Mouse (Mus musculus) heart, embryonic 15.5 days (tissue): ENCODE results near the gene Cys1. TPM values are rescaled to one million over a fixed set of nuclear protein-coding genes. Genes with fewer than 3 reads are reported as not detected.

Source experiments
- ATAC-seq: fragments of 200-750 bp; cut with Nextera tagmentation; replicated peaks from 2 replicates; pipeline ENCODE4 v1.8.0; 2017; ENCODE audit warnings: low read depth, moderate TSS enrichment; ENCODE audit not compliant: insufficient number of reproducible peaks, insufficient read depth, low FRiP score
- H3K27ac ChIP-seq: fragments of 300-500 bp; sonication (generic); 2 replicates; pipeline ENCODE4 v1.5.1; 2015; ENCODE audit warnings: mild to moderate bottlenecking, inconsistent platforms
- H3K27me3 ChIP-seq: fragments of 300-500 bp; sonication (generic); 2 replicates; pipeline ENCODE4 v1.6.1; 2015; ENCODE audit warnings: inconsistent platforms
- H3K36me3 ChIP-seq: fragments of 300-500 bp; sonication (generic); 2 replicates; pipeline ENCODE4 v1.6.1; 2015; ENCODE audit warnings: mild to moderate bottlenecking, inconsistent platforms
- H3K4me1 ChIP-seq: fragments of 300-500 bp; sonication (generic); replicated peaks from 2 replicates; pipeline ENCODE4 v1.6.1; 2015; ENCODE audit warnings: inconsistent platforms
- H3K4me2 ChIP-seq: fragments of 300-500 bp; sonication (generic); 2 replicates; pipeline ENCODE4 v1.6.1; 2015; ENCODE audit warnings: inconsistent platforms, mild to moderate bottlenecking, moderate library complexity
- H3K4me3 ChIP-seq: fragments of 300-500 bp; sonication (generic); 2 replicates; pipeline ENCODE4 v1.5.1; 2015; ENCODE audit warnings: mild to moderate bottlenecking, inconsistent platforms
- H3K9ac ChIP-seq: fragments of 300-500 bp; sonication (generic); 2 replicates; pipeline ENCODE4 v1.6.1; 2015; ENCODE audit warnings: mild to moderate bottlenecking, inconsistent platforms
- H3K9me3 ChIP-seq: fragments of 300-500 bp; sonication (generic); replicated peaks from 2 replicates; pipeline ENCODE4 v1.6.1; 2016; ENCODE audit warnings: inconsistent platforms
- WGBS: fragments of 180-500 bp; shearing (Covaris S2); methylation state at CpG from one replicate; pipeline ENCODE4 v1.1.7; 2015; ENCODE audit warnings: mixed read lengths; 5-methylcytosine and 5-hydroxymethylcytosine counted together
- polyA plus RNA-seq: library from polyadenylated mRNA; unstranded; fragments of >200 nt; fragmentation: Nextera tagmentation; extraction: Ambion mirVana; gene quantifications from 2 replicates; pipeline ENCODE4 v1.2.1, GENCODE M21; 2015

The Cys1 gene
- polyA plus RNA-seq, 1 experiment from 2014 or later, result 1.4 TPM

GRCm38 (mm10) chr12:24659923-24660322 is 21.7 kb downstream of the Cys1 start:
- Histone ChIP-seq H3K4me3 (no peak overlapping the region), H3K9me3 (no peaks in the 10 kb centered on the region), H3K27ac (no peak overlapping the region), H3K36me3 (peaks cover 61% of the 10 kb centered on the region), H3K9ac (no peak overlapping the region), H3K27me3 (no peaks in the 10 kb centered on the region), H3K4me2 (no peak overlapping the region), H3K4me1 (peaks cover 43% of the 10 kb centered on the region)
- ATAC-seq, result no peak
- 87% methylated on average over 9 of the region's 9 CpGs for WGBS

GRCm38 (mm10) chr12:24658998-24659397 is 22.6 kb downstream of the Cys1 start:
- Histone ChIP-seq H3K27ac (no peak overlapping the region), H3K4me2 (no peak overlapping the region), H3K36me3 (peaks cover 69% of the 10 kb centered on the region), H3K9ac (no peak overlapping the region), H3K27me3 (no peaks in the 10 kb centered on the region), H3K9me3 (no peaks in the 10 kb centered on the region), H3K4me1 (peaks cover 52% of the 10 kb centered on the region), H3K4me3 (no peak overlapping the region)
- 78% methylated on average over 4 of the region's 4 CpGs for WGBS
- no peak for ATAC-seq

GRCm38 (mm10) chr12:24656436-24656835 is 25.2 kb downstream of the Cys1 start:
- Histone ChIP-seq H3K9ac (0 out of 2 replicates have a peak overlapping the region, but pooled peaks have one; percentile 4), H3K36me3 (peaks cover 68% of the 10 kb centered on the region), H3K9me3 (no peaks in the 10 kb centered on the region), H3K27me3 (no peaks in the 10 kb centered on the region), H3K4me1 (peaks cover 71% of the 10 kb centered on the region), H3K27ac (no peak overlapping the region), H3K4me3 (no peak overlapping the region), H3K4me2 (no peak overlapping the region)
- 74% methylated on average over 3 of the region's 3 CpGs for WGBS
- no peak for ATAC-seq

- Histone ChIP-seq H3K27ac (no peak overlapping the region), H3K4me3 (no peak overlapping the region), H3K4me2 (no peak overlapping the region), H3K36me3 (peaks cover 50% of the 10 kb centered on the region), H3K9me3 (no peaks in the 10 kb centered on the region), H3K27me3 (no peaks in the 10 kb centered on the region), H3K9ac (no peak overlapping the region), H3K4me1 (peaks cover 75% of the 10 kb centered on the region)
- 79% methylated on average over 16 of the region's 16 CpGs for WGBS
- ATAC-seq, result no peak
Observed at GRCm38 (mm10) chr12:24654065-24654862, 27.3 kb downstream of the Cys1 start.

GRCm38 (mm10) chr12:24651642-24652342 is 29.8 kb downstream of the Cys1 start:
- Histone ChIP-seq H3K4me3 (peak overlapping the region; percentile 100), H3K27ac (peak overlapping the region; percentile 99), H3K4me1 (peaks cover 54% of the 10 kb centered on the region), H3K9ac (peak overlapping the region; percentile 100), H3K9me3 (no peaks in the 10 kb centered on the region), H3K4me2 (peak overlapping the region; percentile 64), H3K27me3 (no peaks in the 10 kb centered on the region), H3K36me3 (peaks cover 28% of the 10 kb centered on the region)
- 1% methylated on average over 34 of the region's 36 CpGs for WGBS
- ATAC-seq, result peak; percentile 87

GRCm38 (mm10) chr12:24651063-24651557 is 30.5 kb downstream of the Cys1 start, which contains the start of gene Klf11:
Gene Klf11 (plus strand): TSS chr12:24651274.
- ATAC-seq, result peak; percentile 96

GRCm38 (mm10) chr12:24650415-24651062 is 31.1 kb downstream of the Cys1 start:
- Histone ChIP-seq H3K4me1 (peaks cover 43% of the 10 kb centered on the region), H3K9me3 (no peaks in the 10 kb centered on the region), H3K4me3 (peak overlapping the region; percentile 100), H3K4me2 (peak overlapping the region; percentile 66), H3K27me3 (no peaks in the 10 kb centered on the region), H3K9ac (peak overlapping the region; percentile 64), H3K36me3 (peaks cover 15% of the 10 kb centered on the region), H3K27ac (peak overlapping the region; percentile 91)
- WGBS, result 4% methylated on average over 22 of the region's 22 CpGs
- ATAC-seq, result no peak

More at GRCm38 (mm10) chr12:24651063-24651557, 30.5 kb downstream of the Cys1 start, which contains the start of gene Klf11:
- peak within 1 kb of the TSS; percentile 99 for H3K27ac ChIP-seq
- H3K4me3 ChIP-seq, result peak within 1 kb of the TSS; percentile 100
- WGBS, result under 1% methylated on average over 68 of the region's 68 CpGs
- H3K36me3 ChIP-seq, result peaks cover 21% of the 10 kb centered on the region
- peak within 1 kb of the TSS; percentile 66 for H3K4me2 ChIP-seq
- no peaks in the 10 kb centered on the region for H3K27me3 ChIP-seq
- H3K4me1 ChIP-seq, result peaks cover 49% of the 10 kb centered on the region
- H3K9ac ChIP-seq, result peak within 1 kb of the TSS; percentile 100
- H3K9me3 ChIP-seq, result no peaks in the 10 kb centered on the region

GRCm38 (mm10) chr12:24648094-24648493 is 33.5 kb downstream of the Cys1 start:
- WGBS, result 74% methylated on average over 1 of the region's 1 CpGs
- Histone ChIP-seq H3K4me1 (peaks cover 31% of the 10 kb centered on the region), H3K4me2 (no peak overlapping the region), H3K9ac (no peak overlapping the region), H3K27ac (no peak overlapping the region), H3K4me3 (no peak overlapping the region), H3K27me3 (no peaks in the 10 kb centered on the region), H3K36me3 (no peaks in the 10 kb centered on the region), H3K9me3 (no peaks in the 10 kb centered on the region)
- no peak for ATAC-seq

- Histone ChIP-seq H3K4me2 (no peak overlapping the region), H3K4me3 (no peak overlapping the region), H3K36me3 (no peaks in the 10 kb centered on the region), H3K9ac (no peak overlapping the region), H3K9me3 (no peaks in the 10 kb centered on the region), H3K27me3 (no peaks in the 10 kb centered on the region), H3K4me1 (peaks cover 30% of the 10 kb centered on the region), H3K27ac (no peak overlapping the region)
- WGBS, result 76% methylated on average over 6 of the region's 6 CpGs
- ATAC-seq, result no peak
Observed at GRCm38 (mm10) chr12:24645901-24646300, 35.7 kb downstream of the Cys1 start.

- H3K9ac ChIP-seq, result no peak overlapping the region; the same call in 1 of the 2 replicates
- peak overlapping the region; percentile 49; the same call in 1 of the 2 replicates for H3K27ac ChIP-seq
- H3K4me2 ChIP-seq, result no peak overlapping the region
- H3K4me3 ChIP-seq, result no peak overlapping the region
- H3K4me1 ChIP-seq, result peaks cover 21% of the 10 kb centered on the region
- peak; percentile 44; the same call in 1 of the 2 replicates for ATAC-seq
- no peaks in the 10 kb centered on the region for H3K36me3 ChIP-seq
- no peaks in the 10 kb centered on the region for H3K9me3 ChIP-seq
- no peaks in the 10 kb centered on the region for H3K27me3 ChIP-seq
- 44% methylated on average over 1 of the region's 1 CpGs for WGBS
Observed at GRCm38 (mm10) chr12:24644125-24644571, 37.5 kb downstream of the Cys1 start.

GRCm38 (mm10) chr12:24642370-24642802 is 39.2 kb downstream of the Cys1 start:
- no peaks in the 10 kb centered on the region for H3K9me3 ChIP-seq
- H3K27ac ChIP-seq, result 0 out of 2 replicates have a peak overlapping the region, but pooled peaks have one; percentile 32
- no peak overlapping the region for H3K4me2 ChIP-seq
- H3K36me3 ChIP-seq, result no peaks in the 10 kb centered on the region
- peaks cover 21% of the 10 kb centered on the region for H3K4me1 ChIP-seq
- H3K9ac ChIP-seq, result no peak overlapping the region
- 63% methylated on average over 4 of the region's 4 CpGs for WGBS
- no peaks in the 10 kb centered on the region for H3K27me3 ChIP-seq
- peak; percentile 41; the same call in 1 of the 2 replicates for ATAC-seq
- no peak overlapping the region for H3K4me3 ChIP-seq
